Mouse (Mus musculus) right cerebral cortex, postnatal 10 days (tissue): Measurements from ENCODE around the gene Rbm39.
A peak's percentile ranks its signal among the peaks of the same experiment; 100 is the strongest.

Experiments
- DNase-seq, 2 experiments: peaks; one replicate each; pipeline ENCODE4 v3.0.0; 2021; ENCODE audit warnings: low spot score in 2 of 2

Rbm39 gene

GRCm38 (mm10) chr2:156180094-156180821 is at the start of gene Rbm39:
Rbm39 (minus strand) TSS chr2:156180238.
- peak; percentile 100 for DNase-seq

- no peak for DNase-seq
These were observed 49.1 kb upstream of the Rbm39 start for GRCm38 (mm10) chr2:156229171-156229570.

- no peak for DNase-seq
These were observed 47.7 kb upstream of the Rbm39 start for GRCm38 (mm10) chr2:156227689-156228088.

- DNase-seq = no peak
These were observed 44.0 kb upstream of the Rbm39 start for GRCm38 (mm10) chr2:156224043-156224442.

GRCm38 (mm10) chr2:156222100-156222499 is 42.1 kb upstream of the Rbm39 start:
- no peak for DNase-seq

GRCm38 (mm10) chr2:156217786-156218185 is 37.7 kb upstream of the Rbm39 start:
- no peak for DNase-seq

- DNase-seq = no peak
These were observed 23.9 kb upstream of the Rbm39 start for GRCm38 (mm10) chr2:156203917-156204316.

GRCm38 (mm10) chr2:156202848-156203437 is 22.9 kb upstream of the Rbm39 start:
- peak; percentile 77 to 78 for DNase-seq

- no peak for DNase-seq
These were observed 21.4 kb upstream of the Rbm39 start for GRCm38 (mm10) chr2:156201486-156201885.

GRCm38 (mm10) chr2:156199944-156200343 is 19.9 kb upstream of the Rbm39 start:
- peak in 1 of 2 experiments; percentile 32 for DNase-seq

- no peak for DNase-seq
These were observed 17.3 kb upstream of the Rbm39 start for GRCm38 (mm10) chr2:156197129-156197911.

GRCm38 (mm10) chr2:156196302-156197128 is 16.5 kb upstream of the Rbm39 start, which contains the start of gene Phf20:
Phf20 (plus strand) TSS chr2:156196466.
- DNase-seq = peak; percentile 98

GRCm38 (mm10) chr2:156194571-156194970 is 14.5 kb upstream of the Rbm39 start:
- DNase-seq = no peak

- no peak for DNase-seq
These were observed 13.2 kb upstream of the Rbm39 start for GRCm38 (mm10) chr2:156193066-156193862.

- no peak for DNase-seq
These were observed 12.0 kb upstream of the Rbm39 start for GRCm38 (mm10) chr2:156192068-156192467.

- DNase-seq = no peak
These were observed 11.5 kb upstream of the Rbm39 start for GRCm38 (mm10) chr2:156191540-156191939.

- DNase-seq = peak; percentile 20 to 25
These were observed 10.2 kb upstream of the Rbm39 start for GRCm38 (mm10) chr2:156190004-156190896.

- DNase-seq = peak; percentile 23 to 24
These were observed 9.2 kb upstream of the Rbm39 start for GRCm38 (mm10) chr2:156189241-156189640.

GRCm38 (mm10) chr2:156181592-156181991 is 1.6 kb upstream of the Rbm39 start:
- DNase-seq = no peak
